Mouse (Mus musculus) cerebellum, adult 2 months (tissue): ENCODE data around the gene Gsk3b. TPM values are rescaled to one million over a fixed set of nuclear protein-coding genes. Genes with fewer than 3 reads are reported as not detected.
A peak's percentile ranks its signal among the peaks of the same experiment; 100 is the strongest.

Experiments used
- DNase-seq, 2 experiments: peaks; one replicate each; pipeline ENCODE4 v3.0.0; 2021
- H3K27ac ChIP-seq: fragments of 200-500 bp; 2 replicates; pipeline ENCODE4 v1.5.1; 2012; ENCODE audit warnings: low read length, control low read depth, inconsistent platforms; ENCODE audit not compliant: insufficient read depth
- H3K27me3 ChIP-seq: fragments of 200-500 bp; 2 replicates; pipeline ENCODE4 v1.6.1; 2012; ENCODE audit warnings: inconsistent platforms, mild to moderate bottlenecking, low read length, moderate library complexity; ENCODE audit not compliant: control insufficient read depth, insufficient read depth
- H3K4me1 ChIP-seq: fragments of 200-500 bp; 2 replicates; pipeline ENCODE4 v1.6.1; 2011; ENCODE audit warnings: low read length; ENCODE audit not compliant: control insufficient read depth, insufficient read depth
- H3K4me3 ChIP-seq: fragments of 200-500 bp; replicated peaks from 2 replicates; pipeline ENCODE3; 2011; ENCODE audit warnings: mild to moderate bottlenecking, low read depth, low read length, control low read depth; ENCODE audit not compliant: insufficient read depth
- CTCF ChIP-seq: fragments of 200-500 bp; IDR thresholded peaks from 2 replicates; pipeline ENCODE4 v1.5.1; 2011; ENCODE audit warnings: low read depth, mild to moderate bottlenecking, control low read depth, low read length, moderate library complexity, borderline replicate concordance; ENCODE audit not compliant: insufficient read depth
- POLR2A ChIP-seq: fragments of 200-500 bp; IDR thresholded peaks from 2 replicates; pipeline ENCODE4 v1.6.1; 2011; ENCODE audit warnings: low read length, control low read depth, borderline replicate concordance; ENCODE audit not compliant: insufficient read depth
- WGBS: fragments of 180-500 bp; shearing (Covaris S2); methylation state at CpG from one replicate; pipeline ENCODE4 v1.1.7; 2018; 5-methylcytosine and 5-hydroxymethylcytosine counted together
- polyA plus RNA-seq: library from polyadenylated mRNA; depleted of rRNA; stranded (reverse); fragments of >200 nt; gene quantifications from 2 replicates; pipeline ENCODE4 v1.2.3, GENCODE M21; 2012

Gene Gsk3b
- polyA plus RNA-seq, 1 experiment, result 48.7 TPM

DNA sequence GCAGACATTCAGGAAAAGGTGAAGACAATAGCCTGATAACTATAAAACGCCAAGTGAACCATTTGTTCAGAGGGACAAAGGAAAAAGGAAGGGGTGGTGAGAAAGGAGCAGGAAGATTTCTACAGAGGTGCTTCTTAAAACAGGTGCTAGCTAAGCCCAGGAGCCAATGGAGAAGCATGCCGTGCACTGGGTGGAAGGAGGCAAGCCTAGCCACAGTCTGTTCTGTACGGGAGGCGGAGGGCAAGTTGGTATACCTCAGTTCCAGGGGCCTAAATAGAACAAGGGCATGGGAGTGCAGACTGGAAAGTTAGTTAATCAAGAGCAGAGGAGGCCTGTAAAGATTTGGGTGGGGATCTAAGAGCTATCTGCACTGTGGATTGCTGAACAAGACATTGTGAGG, 3.8 kb downstream of the Gsk3b start:
- DNase-seq, result peak; percentile 27 to 37
- no peaks in the 10 kb centered on the region for H3K27me3 ChIP-seq
- TF ChIP-seq POLR2A (no peak), CTCF (no peak)
- peaks cover 9% of the 10 kb centered on the region for H3K4me1 ChIP-seq
- WGBS, result under 1% methylated on average over 4 of the region's 4 CpGs
- H3K4me3 ChIP-seq, result peak overlapping the region; percentile 52
- H3K27ac ChIP-seq, result no peak overlapping the region

DNA sequence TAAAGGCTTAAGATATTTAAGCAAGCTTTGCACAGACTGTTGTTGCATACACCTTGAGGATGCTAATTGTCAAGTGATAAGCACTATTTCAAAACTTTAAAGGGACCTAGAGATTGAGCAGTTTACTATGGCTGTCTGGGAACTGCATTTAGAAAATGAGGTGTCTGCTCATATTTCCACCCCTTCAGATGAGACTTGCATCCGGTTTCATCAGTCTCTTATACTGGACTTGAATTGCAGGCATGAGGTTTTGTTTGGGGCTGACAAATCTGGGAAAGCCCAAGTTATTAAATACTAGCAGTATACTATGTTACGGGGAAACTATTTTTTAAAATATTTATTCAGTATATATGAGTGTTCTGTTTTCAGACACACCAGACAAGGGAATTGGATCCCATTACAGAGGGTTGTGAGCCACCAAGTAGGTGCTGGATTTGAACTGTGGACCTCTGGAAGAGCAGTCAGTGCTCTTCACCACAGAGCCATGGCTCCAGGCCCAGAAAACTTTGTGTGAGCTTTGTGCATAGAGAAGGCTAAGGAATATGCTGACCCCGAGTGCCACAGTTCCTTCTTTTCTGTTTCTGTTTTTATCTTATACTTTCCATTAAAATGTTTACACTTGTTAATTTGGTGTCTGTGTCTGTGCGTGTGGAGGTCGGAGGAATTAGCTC, 6.5 kb downstream of the Gsk3b start:
- no peak for TF ChIP-seq POLR2A
- no peak for TF ChIP-seq CTCF

DNA sequence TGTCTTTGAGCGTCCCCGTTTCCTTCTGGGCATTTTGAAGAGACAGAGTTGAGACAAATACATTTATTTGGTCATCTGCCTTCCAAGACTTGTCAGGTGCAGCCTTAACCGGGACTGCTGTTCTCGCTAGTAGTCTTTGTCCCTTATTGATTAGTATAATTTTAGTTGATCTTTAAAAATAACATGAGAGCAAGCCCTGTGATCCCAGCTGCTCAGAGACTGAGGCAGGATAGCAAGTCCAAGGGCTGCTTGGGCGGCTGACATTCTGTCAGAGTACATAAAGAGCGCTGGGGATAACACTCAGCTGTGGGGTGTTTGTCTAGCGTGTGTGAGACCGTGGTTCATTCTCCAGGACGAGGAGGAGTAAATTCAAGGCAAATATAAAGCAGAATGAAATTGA, 8.7 kb downstream of the Gsk3b start:
- Histone ChIP-seq H3K4me3 (no peak overlapping the region), H3K27ac (no peak overlapping the region), H3K4me1 (peaks cover 14% of the 10 kb centered on the region), H3K27me3 (no peaks in the 10 kb centered on the region)
- no peak for TF ChIP-seq POLR2A
- no peak for TF ChIP-seq CTCF
- WGBS, result 54% methylated on average over 9 of the region's 9 CpGs
- no peak for DNase-seq

More for the DNA sequence above, 6.5 kb downstream of the Gsk3b start:
- DNase-seq, result no peak
- no peak overlapping the region for H3K27ac ChIP-seq
- H3K4me3 ChIP-seq, result no peak overlapping the region
- H3K4me1 ChIP-seq, result peaks cover 14% of the 10 kb centered on the region
- H3K27me3 ChIP-seq, result no peaks in the 10 kb centered on the region
- WGBS, result 54% methylated on average over 5 of the region's 5 CpGs

DNA sequence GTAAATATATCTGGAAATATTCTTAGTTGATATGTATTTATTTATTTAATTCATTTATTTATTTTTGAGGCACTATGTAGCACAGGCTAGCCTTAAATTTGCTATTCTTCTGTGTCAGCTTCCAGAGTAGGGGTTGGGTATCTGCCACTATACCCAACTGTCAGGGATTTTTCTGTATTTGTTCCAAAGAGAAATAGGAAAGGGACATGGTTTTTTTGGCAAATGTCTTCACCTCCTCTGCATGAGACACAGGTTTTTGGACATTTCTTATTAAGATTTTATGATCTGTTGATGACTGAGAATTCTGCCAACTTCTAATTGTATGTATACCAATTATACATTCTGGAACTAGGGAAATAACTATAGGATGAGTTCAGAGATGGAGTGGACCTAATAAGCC, 10.5 kb downstream of the Gsk3b start:
- DNase-seq, result peak in 1 of 2 experiments; percentile 53
- Histone ChIP-seq H3K27me3 (no peaks in the 10 kb centered on the region), H3K27ac (no peak overlapping the region), H3K4me3 (no peak overlapping the region), H3K4me1 (peaks cover 14% of the 10 kb centered on the region)
- TF ChIP-seq CTCF (no peak), POLR2A (no peak)

DNA sequence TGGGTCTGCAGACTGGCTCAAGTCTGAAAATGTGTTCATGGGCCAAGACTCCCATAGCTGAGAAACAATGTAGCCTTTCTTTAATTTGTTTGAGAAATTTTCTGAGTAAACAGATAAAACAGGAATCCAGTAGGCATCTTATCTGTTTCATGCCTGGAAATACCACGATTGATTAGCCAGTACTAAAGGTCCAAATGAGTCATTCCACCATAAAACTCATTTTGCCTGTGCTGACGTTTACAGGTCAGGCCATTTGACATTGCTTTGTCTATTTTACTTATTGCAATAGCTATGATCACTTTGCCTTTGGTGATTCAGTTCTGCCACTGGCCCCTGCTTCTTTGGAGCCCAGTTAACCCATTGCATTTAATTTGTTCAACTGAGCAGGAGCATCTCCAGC, 11.8 kb downstream of the Gsk3b start:
- DNase-seq, result no peak
- WGBS, result 89% methylated on average over 2 of the region's 2 CpGs
- peaks cover 11% of the 10 kb centered on the region for H3K4me1 ChIP-seq
- H3K27me3 ChIP-seq, result no peaks in the 10 kb centered on the region
- H3K4me3 ChIP-seq, result no peak overlapping the region
- H3K27ac ChIP-seq, result no peak overlapping the region
- no peak for TF ChIP-seq CTCF
- no peak for TF ChIP-seq POLR2A

DNA sequence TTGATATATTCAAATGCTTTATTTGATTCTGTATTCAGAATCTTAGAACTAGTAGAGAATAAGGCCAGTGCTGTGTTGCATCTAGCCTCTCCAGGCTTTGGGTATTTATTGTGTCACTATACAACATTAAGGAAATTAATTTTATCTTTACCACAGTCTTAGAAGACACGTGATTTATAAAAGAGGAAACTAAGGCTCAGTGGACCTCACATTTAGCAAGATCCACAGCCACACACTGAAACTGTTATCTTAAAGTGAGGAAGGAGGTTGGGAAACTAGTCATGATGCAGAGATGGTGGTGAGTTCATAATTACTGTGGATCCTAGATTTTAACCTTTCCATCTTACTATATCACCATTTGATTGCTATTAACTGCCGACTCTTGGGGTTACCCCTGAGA, 16.7 kb downstream of the Gsk3b start:
- no peaks in the 10 kb centered on the region for H3K27me3 ChIP-seq
- peaks cover 6% of the 10 kb centered on the region for H3K4me1 ChIP-seq
- no peak overlapping the region for H3K27ac ChIP-seq
- no peak for DNase-seq
- TF ChIP-seq POLR2A, result no peak
- WGBS, result 86% methylated on average over 2 of the region's 2 CpGs
- H3K4me3 ChIP-seq, result no peak overlapping the region

DNA sequence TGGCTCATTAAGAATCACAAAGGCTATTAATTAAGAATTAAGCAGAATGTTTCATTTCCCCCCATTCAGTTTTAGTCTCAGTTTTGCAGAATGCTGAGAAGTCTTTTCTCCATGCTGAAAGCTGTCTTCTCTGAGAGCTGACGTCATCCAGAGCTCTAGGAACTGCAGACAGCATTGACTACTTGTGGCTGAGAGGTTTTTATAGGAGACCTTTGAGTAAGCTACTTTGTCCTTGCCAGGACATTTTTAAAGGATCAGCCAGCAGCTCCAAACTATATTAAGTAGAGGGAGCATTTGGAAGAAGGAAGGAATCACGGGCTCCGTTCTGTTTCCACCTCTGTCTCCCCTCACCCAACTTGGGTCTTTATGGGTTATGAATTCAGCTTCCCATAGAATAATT, 17.7 kb downstream of the Gsk3b start:
- TF ChIP-seq CTCF, result no peak
- no peak for TF ChIP-seq POLR2A
- peaks cover 6% of the 10 kb centered on the region for H3K4me1 ChIP-seq
- no peak overlapping the region for H3K4me3 ChIP-seq
- DNase-seq, result no peak
- 64% methylated on average over 3 of the region's 3 CpGs for WGBS
- no peaks in the 10 kb centered on the region for H3K27me3 ChIP-seq
- no peak overlapping the region for H3K27ac ChIP-seq

DNA sequence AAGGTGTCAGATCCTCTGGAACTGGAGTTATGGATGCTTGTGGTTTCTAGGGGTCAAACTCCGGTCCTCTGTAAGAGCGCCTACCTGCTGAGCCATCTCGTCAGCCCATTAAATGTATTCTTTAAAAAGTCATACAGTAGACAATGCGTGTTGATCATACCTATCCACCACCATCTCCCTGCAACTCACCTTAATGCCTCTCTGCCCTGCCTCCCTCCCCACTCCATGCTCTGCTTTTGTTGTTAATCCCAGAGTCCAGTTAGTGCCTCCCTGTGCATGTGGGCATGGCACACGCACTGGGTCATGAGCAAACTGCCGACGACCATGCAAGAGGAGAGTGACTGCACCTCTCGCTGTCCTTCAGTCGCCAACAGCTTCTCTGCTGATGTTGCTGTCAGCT, 21.2 kb downstream of the Gsk3b start:
- Histone ChIP-seq H3K27me3 (no peaks in the 10 kb centered on the region), H3K27ac (no peak overlapping the region), H3K4me1 (peaks cover 10% of the 10 kb centered on the region), H3K4me3 (no peak overlapping the region)
- DNase-seq, result no peak
- WGBS, result 60% methylated on average over 9 of the region's 9 CpGs
- TF ChIP-seq POLR2A (no peak), CTCF (no peak)
